Mouse (Mus musculus) MEL (cell line): Measurements from ENCODE around the gene Kat7.

Experiments
- MAX ChIP-seq: IDR thresholded peaks from 2 replicates; pipeline ENCODE4 v1.6.1; 2011; ENCODE audit warnings: low read length, improper control_type of control experiment
- NELFE ChIP-seq: IDR thresholded peaks from 2 replicates; pipeline ENCODE4 v1.6.1; 2011; ENCODE audit warnings: low read depth, low read length, improper control_type of control experiment
- POLR2A ChIP-seq, 2 experiments: IDR thresholded peaks; 2 replicates each; pipeline ENCODE4 v1.6.1; 2011 to 2012; ENCODE audit warnings: low read length in 2 of 2, mild to moderate bottlenecking in 2 of 2, control low read depth in 1 of 2, improper control_type of control experiment in 1 of 2, low read depth in 1 of 2, moderate library complexity in 1 of 2; ENCODE audit not compliant: control insufficient read depth in 1 of 2, insufficient read depth in 1 of 2, poor library complexity in 1 of 2
- TCF12 ChIP-seq: IDR thresholded peaks from 2 replicates; pipeline ENCODE4 v1.6.1; 2014; ENCODE audit warnings: low read depth, mild to moderate bottlenecking, inconsistent platforms, low read length, improper control_type of control experiment, moderate library complexity

- TF ChIP-seq MAX, result no peak
- no peak for TF ChIP-seq POLR2A (IDR thresholded peaks at IDR 0.05; ENCODE audit: control insufficient read depth in 1 of 2, insufficient read depth in 1 of 2, low read depth in 1 of 2, low read length in 2 of 2, poor library complexity in 1 of 2)
- TF ChIP-seq TCF12, result no peak
- no peak for TF ChIP-seq NELFE
These were observed 8.3 kb downstream of the Kat7 start for GRCm38 (mm10) chr11:95301772-95302171.
